Mouse (Mus musculus) CH12F3 (cell line): ENCODE measurements around the gene Pdzd7.

ENCODE experiments used
- in situ Hi-C: fragments of 300-500 bp; cut with MboI; formaldehyde crosslinking; loops from 2 replicates; pipeline ENCODE4 v1.14.3; 2020; ENCODE audit warnings: low sequenced_read_pairs

The Pdzd7 gene

GRCm38 (mm10) chr19:45013581-45014225, 31.8 kb downstream of the Pdzd7 start:
- in situ Hi-C loops = no loop called here

- in situ Hi-C loops = no loop called here
These were observed 32.9 kb downstream of the Pdzd7 start for GRCm38 (mm10) chr19:45012636-45013035.

DNA sequence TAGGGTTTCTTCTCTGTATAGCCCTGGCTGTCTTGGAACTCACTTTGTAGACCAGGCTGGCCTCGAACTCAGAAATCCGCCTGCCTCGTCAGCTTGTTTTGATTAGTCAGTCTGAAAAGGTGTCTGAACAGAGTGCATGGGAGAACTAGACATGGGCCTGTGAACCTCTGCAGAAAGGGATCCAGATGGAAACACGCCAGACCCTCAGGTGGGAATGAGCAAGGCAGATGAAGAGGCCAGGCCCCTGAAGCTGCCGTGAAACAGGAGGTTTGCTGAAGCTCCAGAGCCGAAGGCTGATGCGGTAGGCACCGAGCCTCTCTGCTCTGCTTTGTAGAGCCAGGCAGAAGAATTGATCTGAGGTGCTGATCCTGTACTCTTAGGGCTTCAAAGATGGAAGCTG, 33.3 kb downstream of the Pdzd7 start:
- in situ Hi-C loops = no loop called here

DNA sequence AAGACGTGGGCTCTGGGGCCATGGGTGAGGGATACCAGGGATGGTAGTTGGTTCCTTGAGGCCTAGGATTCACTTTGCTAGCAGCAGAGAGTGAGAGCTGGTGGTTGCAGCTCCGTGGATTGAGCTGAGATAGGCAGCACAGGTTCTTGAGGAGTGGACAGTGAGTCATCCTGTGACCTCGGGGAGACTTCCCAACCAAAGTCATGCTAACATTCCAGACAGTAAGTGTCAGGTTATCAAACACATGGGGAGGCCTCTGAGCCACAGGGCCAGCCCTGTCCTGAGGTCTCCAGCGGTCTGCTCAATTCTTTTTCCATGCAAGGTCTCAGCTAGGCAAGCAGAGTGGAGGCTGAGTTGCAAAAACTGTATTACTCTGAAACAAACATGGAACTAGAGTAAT, 34.9 kb downstream of the Pdzd7 start:
- in situ Hi-C loops = no loop called here

- in situ Hi-C loops = no loop called here
These were observed 37.9 kb downstream of the Pdzd7 start for GRCm38 (mm10) chr19:45007425-45008191.

GRCm38 (mm10) chr19:45007021-45007420, 38.5 kb downstream of the Pdzd7 start:
- in situ Hi-C loops = no loop called here

DNA sequence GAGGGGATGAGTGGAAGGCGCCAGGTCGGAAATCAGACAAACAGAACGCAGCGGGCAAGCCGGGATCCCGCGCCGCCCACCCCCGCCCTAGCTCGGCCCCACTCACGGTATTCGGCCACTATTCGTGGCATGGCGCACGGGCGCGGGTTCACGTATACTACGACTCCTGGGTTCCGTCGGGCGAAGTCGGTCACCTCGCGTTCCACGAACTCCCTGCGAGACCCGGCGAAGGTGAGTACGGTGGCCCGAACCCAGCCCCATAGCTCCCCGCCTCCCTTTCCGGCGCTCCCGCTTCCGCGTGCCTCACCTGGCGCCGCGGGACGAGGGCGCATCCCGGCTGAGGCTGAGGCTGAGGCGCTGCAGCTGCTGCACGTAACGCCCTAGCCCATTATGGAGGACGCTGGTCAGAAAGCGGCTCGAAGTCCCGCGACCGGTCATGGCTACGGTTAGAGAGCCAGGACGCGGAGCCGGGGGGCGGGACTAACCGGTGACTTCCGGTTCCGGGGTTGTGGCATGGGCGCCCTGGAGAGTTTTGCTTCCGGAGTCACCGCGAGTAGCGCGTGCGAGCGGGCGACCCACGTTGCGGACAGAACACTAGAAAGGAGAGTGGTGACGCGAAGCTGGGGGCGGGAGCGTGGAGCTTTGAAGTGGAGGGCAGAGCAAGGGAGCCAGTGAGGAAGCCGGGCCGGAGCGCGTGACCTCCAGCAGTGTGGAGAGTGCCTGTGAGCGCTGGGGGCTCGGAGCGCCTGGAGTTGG, 39.4 kb downstream of the Pdzd7 start, which contains the start of gene Mrpl43:
Gene Mrpl43, minus strand, starts transcription at position 486 of the 756 bp plus-strand sequence.
- in situ Hi-C loops = no loop called here

GRCm38 (mm10) chr19:45005444-45005843, 40.1 kb downstream of the Pdzd7 start, which contains the start of gene Twnk:
Gene Twnk (plus strand): TSS chr19:45005663.
- in situ Hi-C loops = no loop called here

GRCm38 (mm10) chr19:45003740-45004516, 41.6 kb downstream of the Pdzd7 start:
- in situ Hi-C loops = no loop called here

DNA sequence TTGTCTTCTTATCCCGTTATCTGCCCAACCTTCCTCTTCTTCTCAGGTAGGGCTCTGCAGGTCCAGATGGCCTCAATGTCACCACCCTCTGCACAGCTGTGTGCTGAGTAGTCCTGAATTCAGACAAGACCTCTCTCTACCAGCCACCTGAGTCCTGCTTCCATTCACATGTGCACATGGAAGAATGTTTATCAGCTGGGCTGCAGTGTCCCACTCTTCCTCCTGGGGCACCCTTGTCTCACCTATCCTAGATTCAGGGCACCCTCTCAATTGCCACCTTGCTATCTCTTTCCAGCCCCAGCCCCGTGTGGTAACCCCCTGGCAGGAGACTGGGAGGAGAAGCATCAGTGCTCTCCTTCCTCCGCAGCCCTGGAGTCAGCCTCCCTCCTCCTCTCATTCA, 43.2 kb downstream of the Pdzd7 start:
- in situ Hi-C loops = no loop called here

DNA sequence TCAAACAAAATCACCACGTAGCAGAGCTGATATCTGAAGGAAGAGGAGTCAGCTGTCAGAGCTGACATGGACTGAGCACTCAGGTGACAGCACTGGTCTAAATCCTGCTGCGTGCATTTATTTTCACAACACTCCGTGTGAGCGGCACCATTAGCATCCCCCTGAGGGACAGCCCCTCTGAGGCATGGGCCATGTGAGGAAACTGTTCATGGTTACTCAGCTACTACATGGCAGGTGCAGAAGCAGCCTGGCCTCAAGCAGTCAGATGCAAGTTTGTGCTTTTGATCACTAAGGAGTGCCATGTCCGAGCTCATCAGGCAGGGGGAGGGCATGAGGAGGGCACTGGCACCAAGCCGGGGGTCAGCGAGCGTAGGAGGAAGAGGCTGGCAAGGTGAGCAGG, 45.9 kb downstream of the Pdzd7 start:
- in situ Hi-C loops = no loop called here

DNA sequence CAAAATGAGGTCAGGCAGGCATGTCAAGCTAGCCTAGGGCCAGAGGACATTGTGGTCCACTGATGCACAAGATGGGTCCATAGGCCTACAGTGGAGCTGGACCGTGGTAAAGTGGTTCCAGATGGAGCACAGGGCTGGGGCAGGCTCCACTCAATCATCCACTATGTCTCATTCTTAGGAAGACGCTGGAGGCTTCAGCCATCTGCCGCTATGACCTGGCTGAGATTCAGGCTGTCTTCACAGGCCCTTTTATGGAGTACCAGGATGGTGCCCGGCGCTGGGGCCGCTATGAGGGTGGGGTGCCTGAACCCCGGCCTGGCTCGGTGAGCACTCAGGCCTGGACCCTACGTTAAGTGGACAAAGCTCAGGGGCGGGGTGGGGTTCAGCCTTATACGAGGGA, 47.7 kb downstream of the Pdzd7 start:
- in situ Hi-C loops = no loop called here

DNA sequence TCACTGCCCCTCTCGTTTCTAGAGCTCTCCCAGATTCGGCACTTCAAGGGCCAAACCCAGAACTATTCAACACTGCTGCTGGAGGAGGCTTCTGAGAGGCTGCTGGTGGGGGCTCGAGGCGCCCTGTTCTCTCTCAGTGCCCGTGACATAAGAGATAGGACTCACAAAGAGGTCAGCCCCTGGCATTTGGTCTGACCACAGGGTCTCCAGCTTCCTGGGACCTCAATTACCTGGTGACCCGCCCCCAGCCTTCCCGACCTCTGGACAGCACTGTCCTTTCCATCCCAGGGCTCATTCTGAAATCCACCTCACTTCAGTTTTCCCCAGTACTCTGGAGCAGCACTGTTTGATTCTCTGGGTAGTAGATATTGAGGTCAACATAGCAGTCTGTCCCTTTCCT, 52.8 kb downstream of the Pdzd7 start:
- in situ Hi-C loops = no loop called here

GRCm38 (mm10) chr19:44992246-44992645, 53.3 kb downstream of the Pdzd7 start:
- in situ Hi-C loops = no loop called here

GRCm38 (mm10) chr19:44991031-44991430, 54.5 kb downstream of the Pdzd7 start:
- in situ Hi-C loops = no loop called here

DNA sequence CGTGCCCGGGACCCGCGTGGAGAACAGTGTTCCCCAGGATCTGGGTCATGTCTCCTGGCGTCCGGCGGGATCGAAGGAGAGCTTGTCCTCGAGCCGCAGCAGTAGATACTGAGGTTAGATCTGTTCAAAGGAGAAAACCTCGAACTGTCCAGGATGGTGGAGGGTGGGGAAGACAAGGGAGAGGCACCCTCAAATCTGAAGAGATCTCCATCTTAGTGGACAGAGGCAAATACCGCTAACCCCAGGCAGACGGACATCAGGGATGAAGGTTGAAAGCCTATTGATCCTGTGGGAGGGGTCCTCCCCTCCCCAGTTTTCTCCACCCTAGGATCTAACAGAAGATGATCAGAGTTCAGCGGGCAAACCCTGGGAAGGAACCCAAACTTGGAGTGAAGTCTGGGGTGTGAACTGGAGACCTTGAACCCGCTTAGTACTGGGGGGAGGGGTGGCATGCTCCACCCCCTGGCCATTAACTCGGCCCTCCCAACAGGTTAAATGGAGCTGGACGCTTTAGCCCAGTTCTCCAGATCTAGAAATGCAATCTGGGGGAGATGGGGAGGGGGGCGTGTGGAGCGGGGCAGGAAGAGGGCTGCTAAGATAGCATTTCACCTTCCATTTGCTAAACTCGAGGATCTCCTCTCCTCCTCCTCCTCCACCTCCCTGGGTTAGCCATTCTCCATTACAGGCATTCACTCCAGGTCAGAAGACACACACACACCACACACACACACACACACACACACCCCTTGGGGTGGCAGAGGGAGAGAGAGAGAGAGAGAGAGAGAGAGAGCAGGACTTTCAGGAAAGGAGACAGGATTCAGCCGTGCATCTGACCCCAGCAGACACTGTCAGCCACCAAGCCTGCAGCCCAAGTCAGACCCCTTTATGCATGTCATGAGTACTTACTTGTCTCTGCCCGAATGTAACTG, 55.7 kb downstream of the Pdzd7 start:
- in situ Hi-C loops = no loop called here

GRCm38 (mm10) chr19:44988831-44989566, 56.5 kb downstream of the Pdzd7 start, which contains the start of gene Sema4g:
Gene Sema4g (plus strand): TSS chr19:44989101.
- in situ Hi-C loops = no loop called here

GRCm38 (mm10) chr19:44988321-44988720, 57.2 kb downstream of the Pdzd7 start:
- in situ Hi-C loops = no loop called here

- in situ Hi-C loops = no loop called here
These were observed 57.7 kb downstream of the Pdzd7 start for GRCm38 (mm10) chr19:44987851-44988250.
